Mouse (Mus musculus) testis, adult 2 months (tissue): ENCODE measurements around the gene Cyp2ab1. TPM values are rescaled to one million over a fixed set of nuclear protein-coding genes. Genes with fewer than 3 reads are reported as not detected.

ENCODE experiments used
- H3K27ac ChIP-seq: fragments of 200-500 bp; 2 replicates; pipeline ENCODE4 v1.5.1; 2012; ENCODE audit warnings: low read depth, low read length; ENCODE audit not compliant: control insufficient read depth, insufficient read depth
- H3K27me3 ChIP-seq: fragments of 200-500 bp; 2 replicates; pipeline ENCODE4 v1.6.1; 2012; ENCODE audit warnings: mild to moderate bottlenecking, low read length, moderate library complexity; ENCODE audit not compliant: control insufficient read depth, insufficient read depth
- H3K36me3 ChIP-seq: fragments of 200-500 bp; 2 replicates; pipeline ENCODE4 v1.6.1; 2012; ENCODE audit warnings: mild to moderate bottlenecking, low read length; ENCODE audit not compliant: control insufficient read depth, insufficient read depth
- H3K4me1 ChIP-seq: fragments of 200-500 bp; 2 replicates; pipeline ENCODE4 v1.6.1; 2012; ENCODE audit warnings: low read length; ENCODE audit not compliant: control insufficient read depth, insufficient read depth
- H3K4me3 ChIP-seq: fragments of 200-500 bp; 2 replicates; pipeline ENCODE4 v1.5.1; 2012; ENCODE audit warnings: low read depth, mild to moderate bottlenecking, low read length, moderate library complexity, mixed read lengths; ENCODE audit not compliant: control insufficient read depth
- CTCF ChIP-seq: fragments of 200-500 bp; IDR thresholded peaks from 2 replicates; pipeline ENCODE4 v1.5.1; 2012; ENCODE audit warnings: low read depth, mild to moderate bottlenecking, inconsistent platforms, low read length, moderate library complexity; ENCODE audit not compliant: control insufficient read depth, insufficient read depth, insufficient replicate concordance
- polyA plus RNA-seq: library from polyadenylated mRNA; depleted of rRNA; stranded (reverse); fragments of >200 nt; gene quantifications from 2 replicates; pipeline ENCODE4 v1.2.3, GENCODE M21; 2012; rRNA removed

The Cyp2ab1 gene
- polyA plus RNA-seq, 1 experiment, result not detected

DNA sequence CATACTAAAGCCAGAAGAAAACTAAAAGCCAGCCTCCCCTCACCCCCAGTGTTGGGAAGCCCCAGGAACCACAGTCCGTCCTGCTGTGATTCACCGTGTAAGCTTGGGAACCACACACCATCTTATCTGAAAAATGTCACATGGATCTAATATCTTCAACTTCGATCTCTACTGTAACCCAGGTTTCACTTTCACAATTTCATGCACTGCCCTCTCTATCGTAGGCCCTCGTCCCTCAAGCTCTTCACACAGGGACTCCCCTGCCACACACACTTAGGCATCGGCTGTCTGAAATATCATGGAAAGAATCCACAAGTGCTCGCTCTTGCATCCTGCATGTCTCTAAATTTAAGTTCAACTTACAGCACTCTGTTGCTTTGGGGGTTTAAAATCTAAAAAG is 60.1 kb downstream of the Cyp2ab1 start:
- TF ChIP-seq CTCF, result no peak
- H3K4me1 ChIP-seq, result no peaks in the 10 kb centered on the region
- no peaks in the 10 kb centered on the region for H3K36me3 ChIP-seq
- no peak overlapping the region for H3K27ac ChIP-seq
- no peaks in the 10 kb centered on the region for H3K27me3 ChIP-seq
- H3K4me3 ChIP-seq, result no peak overlapping the region

Other genes with a start within 250 kb of the Cyp2ab1 start
- 19.2 and 22.6 TPM in 2 replicates for gene Klhl24, start 227.9 kb downstream of the Cyp2ab1 start, polyA plus RNA-seq
- gene Yeats2, start 184.3 kb downstream of the Cyp2ab1 start, polyA plus RNA-seq, result 8.1 and 8.6 TPM in 2 replicates
- 0.94 and 1.8 TPM in 2 replicates for gene Map6d1, start 84.0 kb downstream of the Cyp2ab1 start, polyA plus RNA-seq
- gene Parl, start 23.0 kb downstream of the Cyp2ab1 start, polyA plus RNA-seq, result 48.6 and 54.1 TPM in 2 replicates
- 16.6 and 19.8 TPM in 2 replicates for gene Abcc5, start 101.0 kb upstream of the Cyp2ab1 start, polyA plus RNA-seq
- gene Eif2b5, start 173.4 kb upstream of the Cyp2ab1 start, polyA plus RNA-seq, result 38.7 and 41.8 TPM in 2 replicates
- 10.2 and 11.6 TPM in 2 replicates for gene Dvl3, start 191.6 kb upstream of the Cyp2ab1 start, polyA plus RNA-seq
- gene Ap2m1, start 210.1 kb upstream of the Cyp2ab1 start, polyA plus RNA-seq, result 112 and 119 TPM in 2 replicates
- gene Abcf3, start 223.2 kb upstream of the Cyp2ab1 start, polyA plus RNA-seq, result 77.2 and 83.0 TPM in 2 replicates